Mouse (Mus musculus): ENCODE results near the gene Cic. TPM values are rescaled to one million over a fixed set of nuclear protein-coding genes. Genes with fewer than 3 reads are reported as not detected.

Gene Cic
- polyA plus RNA-seq, 1 experiment from 2014 or later: 34.2 TPM

DNA sequence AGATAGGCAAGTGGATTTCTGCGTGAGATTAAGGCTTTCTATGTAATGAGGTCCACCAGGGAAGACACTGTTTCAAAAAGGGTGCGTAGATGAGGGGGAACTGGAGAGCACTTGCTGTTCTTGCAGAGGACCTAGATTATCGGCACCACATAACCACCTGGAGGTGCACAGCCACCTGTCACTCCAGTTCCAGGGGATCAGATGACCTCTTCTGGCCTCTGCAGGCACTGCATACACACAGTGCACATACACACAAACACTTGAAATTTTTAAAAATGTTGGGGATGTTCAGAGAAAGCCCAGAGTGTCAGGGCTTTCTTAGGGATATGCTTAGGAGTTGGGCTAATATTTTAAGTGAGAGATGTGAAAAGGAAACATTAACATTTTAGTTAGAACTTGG is 22.4 kb downstream of the Cic start:
- Histone ChIP-seq H3K9me3 (ENCODE audit: control insufficient read depth, low read length) (no peaks in the 10 kb centered on the region), H3K36me3 (ENCODE audit: control insufficient read depth, insufficient read depth, low read length) (peaks cover 71% of the 10 kb centered on the region), H3K4me1 (ENCODE audit: control insufficient read depth, insufficient read depth, low read length) (no peaks in the 10 kb centered on the region), H3K27me3 (ENCODE audit: control insufficient read depth, insufficient read depth, low read length) (no peaks in the 10 kb centered on the region), H3K4me2 (ENCODE audit: low read depth, severe bottlenecking) (no peak overlapping the region), H3K4me3 (ENCODE audit: low read depth, low read length) (no peak overlapping the region), H3K9ac (ENCODE audit: low read length) (no peak overlapping the region), H3K27ac (replicated peaks; ENCODE audit: low read depth, low read length) (no peak overlapping the region)
- DNase-seq (ENCODE audit: low spot score) (no peak), ATAC-seq (ENCODE audit: insufficient number of reproducible peaks, low FRiP score, low TSS enrichment, low read depth) (no peak)
- WGBS: 98% methylated on average over 3 of the region's 3 CpGs

GRCm38 (mm10) chr7:25290463-25290862 is 23.0 kb downstream of the Cic start:
- Histone ChIP-seq H3K36me3 (ENCODE audit: control insufficient read depth, insufficient read depth, low read length) (peaks cover 71% of the 10 kb centered on the region), H3K27ac (replicated peaks; ENCODE audit: low read depth, low read length) (no peak overlapping the region), H3K9me3 (ENCODE audit: control insufficient read depth, low read length) (no peaks in the 10 kb centered on the region), H3K4me3 (ENCODE audit: low read depth, low read length) (no peak overlapping the region), H3K4me1 (ENCODE audit: control insufficient read depth, insufficient read depth, low read length) (no peaks in the 10 kb centered on the region), H3K9ac (ENCODE audit: low read length) (no peak overlapping the region), H3K4me2 (ENCODE audit: low read depth, severe bottlenecking) (no peak overlapping the region), H3K27me3 (ENCODE audit: control insufficient read depth, insufficient read depth, low read length) (no peaks in the 10 kb centered on the region)
- 79% methylated on average over 1 of the region's 1 CpGs for WGBS
- no peak for DNase-seq (ENCODE audit: low spot score)
- ATAC-seq (ENCODE audit: insufficient number of reproducible peaks, low FRiP score, low TSS enrichment, low read depth): no peak

GRCm38 (mm10) chr7:25290911-25291310 is 23.4 kb downstream of the Cic start:
- ATAC-seq (ENCODE audit: insufficient number of reproducible peaks, low FRiP score, low TSS enrichment, low read depth) (no peak), DNase-seq (ENCODE audit: low spot score) (no peak)
- H3K4me1 ChIP-seq (ENCODE audit: control insufficient read depth, insufficient read depth, low read length): no peaks in the 10 kb centered on the region
- no peaks in the 10 kb centered on the region for H3K9me3 ChIP-seq (ENCODE audit: control insufficient read depth, low read length)
- H3K27ac ChIP-seq (replicated peaks; ENCODE audit: low read depth, low read length): no peak overlapping the region
- no peaks in the 10 kb centered on the region for H3K27me3 ChIP-seq (ENCODE audit: control insufficient read depth, insufficient read depth, low read length)
- no peak overlapping the region for H3K4me3 ChIP-seq (ENCODE audit: low read depth, low read length)
- peaks cover 68% of the 10 kb centered on the region for H3K36me3 ChIP-seq (ENCODE audit: control insufficient read depth, insufficient read depth, low read length)
- WGBS: 91% methylated on average over 2 of the region's 2 CpGs
- no peak overlapping the region for H3K9ac ChIP-seq (ENCODE audit: low read length)
- no peak overlapping the region for H3K4me2 ChIP-seq (ENCODE audit: low read depth, severe bottlenecking)

GRCm38 (mm10) chr7:25292107-25292506 is 24.6 kb downstream of the Cic start:
- no peak overlapping the region for H3K27ac ChIP-seq (replicated peaks; ENCODE audit: low read depth, low read length)
- WGBS: 79% methylated on average over 7 of the region's 7 CpGs
- H3K9ac ChIP-seq (ENCODE audit: low read length): no peak overlapping the region

GRCm38 (mm10) chr7:25293191-25293739 is 25.8 kb downstream of the Cic start:
- Histone ChIP-seq H3K4me2 (ENCODE audit: low read depth, severe bottlenecking) (no peak overlapping the region), H3K4me3 (ENCODE audit: low read depth, low read length) (no peak overlapping the region), H3K27me3 (ENCODE audit: control insufficient read depth, insufficient read depth, low read length) (no peaks in the 10 kb centered on the region), H3K27ac (replicated peaks; ENCODE audit: low read depth, low read length) (no peak overlapping the region), H3K9ac (ENCODE audit: low read length) (no peak overlapping the region), H3K4me1 (ENCODE audit: control insufficient read depth, insufficient read depth, low read length) (peaks cover 7% of the 10 kb centered on the region; the same call in 1 of the 2 replicates), H3K36me3 (ENCODE audit: control insufficient read depth, insufficient read depth, low read length) (peaks cover 52% of the 10 kb centered on the region), H3K9me3 (ENCODE audit: control insufficient read depth, low read length) (no peaks in the 10 kb centered on the region)
- ATAC-seq (ENCODE audit: insufficient number of reproducible peaks, low FRiP score, low TSS enrichment, low read depth) (no peak), DNase-seq (ENCODE audit: low spot score) (no peak)
- WGBS: 87% methylated on average over 9 of the region's 10 CpGs

More at GRCm38 (mm10) chr7:25292107-25292506, 24.6 kb downstream of the Cic start:
- H3K9me3 ChIP-seq (ENCODE audit: control insufficient read depth, low read length): no peaks in the 10 kb centered on the region
- no peak overlapping the region for H3K4me3 ChIP-seq (ENCODE audit: low read depth, low read length)
- no peak overlapping the region for H3K4me2 ChIP-seq (ENCODE audit: low read depth, severe bottlenecking)
- no peak for DNase-seq (ENCODE audit: low spot score)
- peaks cover 62% of the 10 kb centered on the region for H3K36me3 ChIP-seq (ENCODE audit: control insufficient read depth, insufficient read depth, low read length)
- no peaks in the 10 kb centered on the region for H3K27me3 ChIP-seq (ENCODE audit: control insufficient read depth, insufficient read depth, low read length)
- ATAC-seq (ENCODE audit: insufficient number of reproducible peaks, low FRiP score, low TSS enrichment, low read depth): no peak
- peaks cover 4% of the 10 kb centered on the region; the same call in 1 of the 2 replicates for H3K4me1 ChIP-seq (ENCODE audit: control insufficient read depth, insufficient read depth, low read length)

DNA sequence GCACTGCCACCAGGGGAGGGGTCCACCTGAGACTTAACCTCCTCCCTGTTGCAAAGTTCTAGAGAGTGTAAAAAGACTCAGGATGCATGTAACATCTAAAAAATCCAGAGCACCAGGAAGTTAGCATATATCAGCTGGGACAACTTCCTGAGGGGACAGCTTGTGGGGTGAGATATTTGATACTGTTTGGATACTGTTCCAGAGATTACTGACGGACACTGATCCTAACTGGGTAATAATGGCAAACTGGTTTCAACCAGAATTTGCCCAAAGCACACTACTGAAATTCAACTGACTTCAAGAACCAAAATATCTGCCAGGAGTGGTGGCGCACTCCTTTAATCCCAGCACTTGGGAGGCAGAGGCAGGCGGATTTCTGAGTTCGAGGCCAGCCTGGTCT is 27.0 kb downstream of the Cic start:
- WGBS: 93% methylated on average over 4 of the region's 4 CpGs
- Histone ChIP-seq H3K4me3 (ENCODE audit: low read depth, low read length) (no peak overlapping the region), H3K9me3 (ENCODE audit: control insufficient read depth, low read length) (no peaks in the 10 kb centered on the region), H3K27ac (replicated peaks; ENCODE audit: low read depth, low read length) (no peak overlapping the region), H3K9ac (ENCODE audit: low read length) (no peak overlapping the region), H3K4me1 (ENCODE audit: control insufficient read depth, insufficient read depth, low read length) (peaks cover 7% of the 10 kb centered on the region; the same call in 1 of the 2 replicates), H3K27me3 (ENCODE audit: control insufficient read depth, insufficient read depth, low read length) (no peaks in the 10 kb centered on the region), H3K36me3 (ENCODE audit: control insufficient read depth, insufficient read depth, low read length) (peaks cover 40% of the 10 kb centered on the region), H3K4me2 (ENCODE audit: low read depth, severe bottlenecking) (no peak overlapping the region)
- ATAC-seq (ENCODE audit: insufficient number of reproducible peaks, low FRiP score, low TSS enrichment, low read depth) (no peak), DNase-seq (ENCODE audit: low spot score) (no peak)

DNA sequence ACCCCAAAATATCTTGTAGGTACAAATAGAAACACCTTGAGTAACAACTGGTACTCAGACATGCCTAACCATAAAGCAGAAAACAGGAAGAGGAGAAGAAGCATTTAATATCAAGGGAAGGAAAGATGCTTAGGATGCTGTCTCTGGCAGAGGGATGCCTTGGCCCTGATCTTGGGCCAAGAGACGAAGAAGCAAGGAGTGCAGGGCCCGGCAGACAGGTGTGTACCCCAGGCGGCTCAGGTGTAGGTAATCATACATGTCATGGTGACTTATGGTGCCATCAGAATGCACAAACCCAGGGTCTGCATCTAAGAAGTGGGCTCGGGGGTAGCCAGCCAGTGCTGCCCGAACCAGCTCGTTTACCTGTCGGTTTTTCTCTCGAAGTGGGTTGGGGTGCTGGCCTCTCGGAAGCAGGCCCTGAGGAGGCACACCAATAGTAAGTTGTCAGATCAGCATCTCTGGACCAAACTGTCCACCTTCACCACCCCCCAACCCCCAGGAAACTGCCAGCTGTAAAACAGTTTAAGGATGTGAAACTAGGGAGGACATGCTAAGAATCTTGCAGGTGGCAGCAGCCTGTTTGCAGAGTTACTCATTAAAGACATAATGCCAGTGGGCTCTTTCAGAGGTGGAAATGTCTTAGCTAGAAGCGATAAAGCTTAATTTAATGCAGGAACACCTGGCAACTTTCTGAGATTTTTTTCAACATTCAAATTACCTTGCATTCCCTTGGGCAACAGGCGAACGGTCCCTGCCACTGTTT is 27.6 kb downstream of the Cic start:
- DNase-seq (ENCODE audit: low spot score) (no peak), ATAC-seq (ENCODE audit: insufficient number of reproducible peaks, low FRiP score, low TSS enrichment, low read depth) (no peak)
- H3K36me3 ChIP-seq (ENCODE audit: control insufficient read depth, insufficient read depth, low read length): peaks cover 33% of the 10 kb centered on the region
- 87% methylated on average over 12 of the region's 12 CpGs for WGBS
- H3K9me3 ChIP-seq (ENCODE audit: control insufficient read depth, low read length): no peaks in the 10 kb centered on the region
- H3K27me3 ChIP-seq (ENCODE audit: control insufficient read depth, insufficient read depth, low read length): no peaks in the 10 kb centered on the region
- no peak overlapping the region for H3K9ac ChIP-seq (ENCODE audit: low read length)
- H3K4me3 ChIP-seq (ENCODE audit: low read depth, low read length): no peak overlapping the region
- H3K4me2 ChIP-seq (ENCODE audit: low read depth, severe bottlenecking): no peak overlapping the region
- H3K4me1 ChIP-seq (ENCODE audit: control insufficient read depth, insufficient read depth, low read length): peaks cover 7% of the 10 kb centered on the region; the same call in 1 of the 2 replicates
- no peak overlapping the region for H3K27ac ChIP-seq (replicated peaks; ENCODE audit: low read depth, low read length)

GRCm38 (mm10) chr7:25296945-25297453 is 29.5 kb downstream of the Cic start:
- peak; percentile 64 for DNase-seq (ENCODE audit: low spot score)
- H3K9me3 ChIP-seq (ENCODE audit: control insufficient read depth, low read length): no peaks in the 10 kb centered on the region
- peaks cover 19% of the 10 kb centered on the region; the same call in 1 of the 2 replicates for H3K36me3 ChIP-seq (ENCODE audit: control insufficient read depth, insufficient read depth, low read length)
- H3K9ac ChIP-seq (ENCODE audit: low read length): peak overlapping the region; percentile 90
- peak overlapping the region; percentile 95 for H3K27ac ChIP-seq (replicated peaks; ENCODE audit: low read depth, low read length)
- peak overlapping the region; percentile 79 for H3K4me2 ChIP-seq (ENCODE audit: low read depth, severe bottlenecking)
- WGBS: under 1% methylated on average over 21 of the region's 21 CpGs
- no peak; the same call in 1 of the 2 replicates for ATAC-seq (ENCODE audit: insufficient number of reproducible peaks, low FRiP score, low TSS enrichment, low read depth)
- H3K27me3 ChIP-seq (ENCODE audit: control insufficient read depth, insufficient read depth, low read length): no peaks in the 10 kb centered on the region
- H3K4me1 ChIP-seq (ENCODE audit: control insufficient read depth, insufficient read depth, low read length): peaks cover 7% of the 10 kb centered on the region; the same call in 1 of the 2 replicates
- peak overlapping the region; percentile 91 for H3K4me3 ChIP-seq (ENCODE audit: low read depth, low read length)

All from limb, embryonic 11.5 days (tissue).